Mouse (Mus musculus) forebrain, embryonic 12.5 days (tissue): Measurements from ENCODE around the gene Gm20388. TPM values are rescaled to one million over a fixed set of nuclear protein-coding genes. Genes with fewer than 3 reads are reported as not detected.

Source experiments
- ATAC-seq: fragments of 200-750 bp; cut with Nextera tagmentation; 2 replicates; pipeline ENCODE4 v1.8.0; 2017; ENCODE audit warnings: moderate TSS enrichment; ENCODE audit not compliant: low FRiP score
- H3K27ac ChIP-seq: fragments of 300-500 bp; sonication (generic); 2 replicates; pipeline ENCODE4 v1.5.1; 2016; ENCODE audit warnings: mild to moderate bottlenecking
- H3K27me3 ChIP-seq: fragments of 300-500 bp; sonication (generic); 2 replicates; pipeline ENCODE4 v1.6.1; 2016; ENCODE audit warnings: mild to moderate bottlenecking
- H3K36me3 ChIP-seq: fragments of 300-500 bp; sonication (generic); replicated peaks from 2 replicates; pipeline ENCODE4 v1.6.1; 2016; ENCODE audit warnings: mild to moderate bottlenecking
- H3K4me1 ChIP-seq: fragments of 300-500 bp; sonication (generic); 2 replicates; pipeline ENCODE4 v1.6.1; 2016
- H3K4me2 ChIP-seq: fragments of 300-500 bp; sonication (generic); 2 replicates; pipeline ENCODE4 v1.6.1; 2016; ENCODE audit warnings: mild to moderate bottlenecking, moderate library complexity
- H3K4me3 ChIP-seq: fragments of 300-500 bp; sonication (generic); replicated peaks from 2 replicates; pipeline ENCODE4 v1.5.1; 2016; ENCODE audit warnings: mild to moderate bottlenecking
- H3K9ac ChIP-seq: fragments of 300-500 bp; sonication (generic); 2 replicates; pipeline ENCODE4 v1.6.1; 2016; ENCODE audit warnings: mild to moderate bottlenecking
- H3K9me3 ChIP-seq: fragments of 300-500 bp; sonication (generic); 2 replicates; pipeline ENCODE4 v1.6.1; 2016
- WGBS: fragments of 180-500 bp; shearing (Covaris S2); methylation state at CpG from one replicate; pipeline ENCODE4 v1.1.7; 2016; 5-methylcytosine and 5-hydroxymethylcytosine counted together
- polyA plus RNA-seq: library from polyadenylated mRNA; unstranded; fragments of >200 nt; fragmentation: Nextera tagmentation; extraction: Ambion mirVana; gene quantifications from 2 replicates; pipeline ENCODE4 v1.2.1, GENCODE M21; 2016

Gm20388 gene
- polyA plus RNA-seq, 1 experiment from 2014 or later, result not detected

DNA sequence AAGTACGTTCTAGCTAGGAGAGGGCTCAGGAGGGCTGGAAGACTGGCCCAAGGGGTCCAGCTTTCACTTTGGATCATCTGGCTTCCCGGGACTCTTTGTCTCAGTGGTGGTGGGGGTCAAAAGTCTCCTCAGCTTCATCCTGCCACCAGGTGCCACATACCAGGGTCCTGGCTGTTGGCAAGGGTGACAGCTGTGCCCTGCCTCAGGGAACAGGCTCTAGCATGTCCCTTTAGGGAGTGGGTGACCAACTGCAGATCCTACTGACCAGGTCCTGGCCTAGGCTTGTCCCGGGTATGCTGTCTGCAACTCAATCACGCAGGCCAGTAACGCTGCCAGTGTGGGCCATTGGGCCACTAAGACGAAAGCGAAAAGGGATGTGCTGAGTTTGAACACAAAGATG is 302.0 kb downstream of the Gm20388 start:
- WGBS, result 89% methylated on average over 7 of the region's 7 CpGs
- H3K4me1 ChIP-seq, result peaks cover 49% of the 10 kb centered on the region
- no peak for ATAC-seq
- no peaks in the 10 kb centered on the region for H3K36me3 ChIP-seq
- no peak overlapping the region for H3K27ac ChIP-seq
- H3K9me3 ChIP-seq, result no peaks in the 10 kb centered on the region
- H3K9ac ChIP-seq, result no peak overlapping the region
- H3K27me3 ChIP-seq, result peaks cover 9% of the 10 kb centered on the region; the same call in 1 of the 2 replicates
- H3K4me3 ChIP-seq, result no peak overlapping the region
- no peak overlapping the region for H3K4me2 ChIP-seq

DNA sequence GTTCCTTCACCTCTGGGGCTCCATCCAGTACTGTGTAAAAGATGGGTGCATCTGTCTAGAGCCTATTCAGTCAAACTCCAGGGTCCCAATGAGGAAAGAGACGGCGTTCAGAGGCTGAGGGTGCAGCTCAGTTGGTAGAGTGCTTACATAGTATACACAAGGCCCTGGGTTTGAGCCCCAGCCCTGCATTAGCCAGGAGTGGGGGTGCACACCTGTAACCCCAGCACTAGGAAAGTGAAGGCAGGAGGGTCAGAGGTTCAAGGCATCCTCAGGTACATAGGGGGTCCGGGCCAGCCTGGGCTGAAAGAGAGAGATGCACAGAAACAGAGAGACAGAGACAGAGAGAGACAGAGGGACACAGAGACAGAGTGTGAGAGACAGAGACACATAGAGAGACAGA is 302.6 kb downstream of the Gm20388 start:
- Histone ChIP-seq H3K4me3 (no peak overlapping the region), H3K9me3 (no peaks in the 10 kb centered on the region), H3K27me3 (peaks cover 9% of the 10 kb centered on the region; the same call in 1 of the 2 replicates), H3K27ac (no peak overlapping the region), H3K36me3 (no peaks in the 10 kb centered on the region), H3K9ac (no peak overlapping the region), H3K4me2 (no peak overlapping the region), H3K4me1 (peaks cover 52% of the 10 kb centered on the region)
- WGBS, result 93% methylated on average over 3 of the region's 3 CpGs
- ATAC-seq, result no peak

DNA sequence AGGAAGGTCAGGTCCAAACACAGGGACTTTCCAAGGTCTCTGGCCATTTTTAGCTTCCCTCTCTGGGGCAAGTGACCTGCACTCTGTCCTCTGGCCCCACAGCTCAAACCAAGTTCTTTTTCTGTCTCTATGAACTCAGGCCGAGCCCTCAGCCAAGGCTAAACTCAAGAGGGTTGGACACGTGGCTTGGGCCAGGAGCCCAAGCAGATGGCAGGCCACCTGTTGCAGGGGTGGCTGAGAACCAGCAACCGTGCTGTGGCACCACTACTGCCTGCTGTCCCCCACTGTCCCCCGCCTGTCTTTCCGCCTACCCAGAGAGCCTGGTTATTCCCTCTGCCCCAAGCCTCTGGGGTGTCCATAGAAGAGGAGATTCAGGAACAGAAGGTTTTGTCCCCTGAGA is 303.3 kb downstream of the Gm20388 start:
- Histone ChIP-seq H3K36me3 (no peaks in the 10 kb centered on the region), H3K4me1 (peaks cover 52% of the 10 kb centered on the region), H3K4me2 (no peak overlapping the region), H3K27ac (no peak overlapping the region), H3K27me3 (peaks cover 9% of the 10 kb centered on the region; the same call in 1 of the 2 replicates), H3K4me3 (no peak overlapping the region), H3K9ac (no peak overlapping the region), H3K9me3 (no peaks in the 10 kb centered on the region)
- no peak for ATAC-seq
- WGBS, result 69% methylated on average over 5 of the region's 5 CpGs

DNA sequence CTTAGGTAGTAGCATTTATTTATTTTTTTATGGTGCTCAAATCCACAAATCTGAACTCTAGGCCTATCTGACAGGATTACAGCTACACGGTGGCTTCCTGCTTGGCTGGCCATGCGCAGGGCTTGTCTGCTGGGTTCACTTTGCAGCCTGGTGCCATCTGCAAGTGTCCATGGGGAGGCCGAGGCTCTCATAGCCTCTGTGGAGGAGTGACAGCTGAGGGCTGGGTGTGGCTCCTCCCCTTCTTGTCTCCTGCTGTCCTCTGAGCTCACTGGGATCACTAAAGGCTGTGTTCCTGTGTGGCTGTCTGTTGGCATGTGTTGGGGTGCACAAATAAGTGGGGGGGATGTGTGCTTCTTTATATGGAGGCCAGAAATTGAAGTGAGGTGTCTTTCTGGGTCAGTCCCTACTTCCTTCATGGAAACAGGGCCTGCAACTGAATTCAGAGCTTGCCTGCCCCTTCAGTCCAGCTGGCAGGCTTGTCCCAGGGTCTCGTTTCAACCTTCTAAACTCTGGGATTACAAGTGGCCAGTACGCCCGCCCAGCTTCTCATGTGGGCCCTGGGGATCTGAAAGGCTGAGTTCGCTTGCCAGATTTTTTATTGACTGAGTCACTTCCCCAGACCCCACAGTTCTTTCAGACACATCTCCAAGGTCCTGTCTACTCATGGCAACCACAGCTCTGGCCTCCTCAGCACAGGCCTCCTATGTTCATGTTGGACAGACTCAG is 304.9 kb downstream of the Gm20388 start:
- no peak for ATAC-seq
- no peak overlapping the region for H3K9ac ChIP-seq
- H3K27ac ChIP-seq, result peak overlapping the region; percentile 51; the same call in 1 of the 2 replicates
- peaks cover 3% of the 10 kb centered on the region; the same call in 1 of the 2 replicates for H3K27me3 ChIP-seq
- H3K4me2 ChIP-seq, result no peak overlapping the region
- H3K4me1 ChIP-seq, result peaks cover 44% of the 10 kb centered on the region
- H3K9me3 ChIP-seq, result no peaks in the 10 kb centered on the region
- H3K4me3 ChIP-seq, result no peak overlapping the region
- no peaks in the 10 kb centered on the region for H3K36me3 ChIP-seq
- 53% methylated on average over 7 of the region's 7 CpGs for WGBS

DNA sequence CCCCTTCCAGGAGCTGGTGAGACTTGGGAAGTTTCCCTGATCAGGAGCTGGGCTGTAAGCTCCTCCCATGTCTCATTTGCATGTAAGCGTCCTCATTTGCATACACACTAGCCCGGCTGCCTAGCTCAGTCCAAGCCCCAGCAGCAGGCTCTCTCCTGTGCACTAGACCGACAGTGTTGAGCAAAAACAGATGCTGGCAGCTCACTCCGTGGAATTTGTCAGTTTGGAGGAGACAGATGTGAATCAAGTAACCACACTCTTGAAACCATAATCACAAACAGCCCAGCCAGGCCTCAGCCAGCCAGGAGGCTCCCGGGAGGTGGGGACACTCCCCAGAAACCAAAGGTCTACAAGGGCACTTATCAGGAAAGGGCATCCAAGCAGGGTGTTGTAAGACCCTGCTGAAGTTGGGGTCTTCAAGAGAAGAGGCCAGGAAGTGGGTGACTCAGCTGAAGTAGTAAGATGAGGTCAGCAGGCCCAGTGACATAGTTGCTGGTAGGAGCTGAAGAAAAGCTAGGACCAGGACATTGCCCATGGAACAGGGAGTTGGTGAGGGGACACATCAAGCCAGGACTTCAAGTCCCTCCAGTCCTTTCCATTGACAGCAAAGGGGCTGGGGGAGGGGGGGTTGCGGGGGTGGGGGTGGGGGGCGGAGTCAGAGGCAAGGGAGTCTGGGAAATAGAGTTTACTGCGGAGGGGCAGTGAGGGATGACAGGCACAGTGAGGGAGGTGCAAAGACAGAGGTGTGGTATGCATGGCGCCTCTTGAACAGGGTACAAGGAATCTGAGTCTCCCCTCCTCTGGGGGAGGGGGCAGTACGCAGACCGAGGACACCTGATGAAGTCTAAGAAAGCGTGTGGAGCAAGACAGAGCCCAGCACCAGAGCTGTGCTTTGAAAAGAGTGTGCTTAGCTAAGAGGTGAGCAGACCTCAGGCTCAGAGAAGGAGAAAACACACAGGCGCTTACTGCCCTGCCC is 306.5 kb downstream of the Gm20388 start:
- Histone ChIP-seq H3K4me3 (no peak overlapping the region), H3K36me3 (no peaks in the 10 kb centered on the region), H3K4me2 (peak overlapping the region; percentile 24; the same call in 1 of the 2 replicates), H3K27me3 (peaks cover 3% of the 10 kb centered on the region; the same call in 1 of the 2 replicates), H3K9me3 (no peaks in the 10 kb centered on the region), H3K27ac (peak overlapping the region; percentile 68), H3K4me1 (peaks cover 31% of the 10 kb centered on the region), H3K9ac (no peak overlapping the region)
- ATAC-seq, result peak; percentile 87
- 15% methylated on average over 13 of the region's 13 CpGs for WGBS

DNA sequence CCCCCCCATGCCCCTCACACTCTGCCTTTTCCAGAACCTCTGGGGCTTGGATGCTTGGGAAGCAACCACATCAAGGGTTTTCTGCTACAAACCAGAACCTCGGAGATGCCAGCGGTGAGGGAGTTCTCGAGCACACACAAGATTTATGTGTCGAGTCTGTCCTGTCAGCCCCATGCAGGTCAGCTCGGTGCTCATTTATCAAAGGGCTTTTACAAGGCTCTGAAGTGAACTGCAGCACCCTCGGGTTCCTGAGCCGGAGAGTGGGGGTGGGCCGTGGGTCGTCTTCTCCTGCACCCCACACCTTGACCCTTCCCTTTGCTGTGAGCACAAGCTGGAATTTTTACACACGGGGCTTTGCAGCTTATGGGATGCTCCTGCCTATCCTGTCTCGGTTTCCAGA is 311.9 kb downstream of the Gm20388 start:
- no peak for ATAC-seq
- Histone ChIP-seq H3K9ac (no peak overlapping the region), H3K4me2 (no peak overlapping the region), H3K4me3 (no peak overlapping the region), H3K27me3 (no peaks in the 10 kb centered on the region), H3K4me1 (peaks cover 47% of the 10 kb centered on the region), H3K9me3 (no peaks in the 10 kb centered on the region), H3K27ac (no peak overlapping the region), H3K36me3 (no peaks in the 10 kb centered on the region)
- 69% methylated on average over 11 of the region's 11 CpGs for WGBS

DNA sequence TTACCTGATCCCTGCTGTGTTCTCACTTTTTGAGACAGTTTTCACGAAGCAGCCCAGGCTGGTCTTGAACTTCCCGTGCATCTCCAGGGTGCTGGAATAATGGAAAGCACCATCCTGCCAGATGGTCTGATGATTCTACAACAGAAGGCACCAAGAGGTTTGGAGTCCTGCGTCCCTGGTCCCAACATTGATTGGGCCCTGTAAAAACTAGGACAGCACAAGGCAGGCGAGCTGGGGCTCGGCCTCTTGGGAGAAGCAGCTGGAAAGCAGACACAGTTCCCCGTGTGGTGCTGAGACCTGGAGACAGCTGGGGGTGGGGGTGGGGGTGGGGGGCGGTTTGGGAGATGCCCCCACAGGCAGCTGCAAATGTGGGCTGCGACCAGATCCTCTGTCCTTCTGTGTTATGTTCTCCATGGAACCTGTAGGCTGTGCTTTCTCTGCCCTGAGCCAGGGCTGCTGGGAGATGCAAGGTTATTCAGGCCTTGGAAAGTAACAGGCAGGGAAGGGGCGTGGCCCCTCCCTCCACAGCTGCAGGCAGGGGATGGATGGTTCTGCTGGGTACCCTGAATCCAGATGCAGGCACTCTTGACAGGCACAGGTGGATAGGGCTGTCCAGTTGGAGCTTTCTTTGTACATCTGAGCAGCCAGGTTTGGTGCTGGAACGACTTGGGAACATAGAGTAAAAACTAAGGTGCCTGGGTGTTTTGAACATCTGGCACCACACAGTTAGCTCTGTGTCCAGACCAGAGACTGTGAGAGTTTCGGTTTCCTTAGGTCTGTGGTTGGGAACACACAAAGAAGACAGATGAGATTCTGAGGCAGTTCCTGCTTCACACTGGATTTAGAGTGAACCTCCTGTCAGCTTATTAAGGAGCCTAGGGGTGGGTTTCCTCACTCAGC is 314.1 kb downstream of the Gm20388 start:
- peak overlapping the region; percentile 26; the same call in 1 of the 2 replicates for H3K9ac ChIP-seq
- no peaks in the 10 kb centered on the region for H3K36me3 ChIP-seq
- H3K4me3 ChIP-seq, result no peak overlapping the region
- H3K27me3 ChIP-seq, result peaks cover 11% of the 10 kb centered on the region
- peaks cover 59% of the 10 kb centered on the region for H3K4me1 ChIP-seq
- ATAC-seq, result no peak
- H3K4me2 ChIP-seq, result no peak overlapping the region
- 48% methylated on average over 10 of the region's 11 CpGs for WGBS
- no peaks in the 10 kb centered on the region for H3K9me3 ChIP-seq
- H3K27ac ChIP-seq, result peak overlapping the region; percentile 69

DNA sequence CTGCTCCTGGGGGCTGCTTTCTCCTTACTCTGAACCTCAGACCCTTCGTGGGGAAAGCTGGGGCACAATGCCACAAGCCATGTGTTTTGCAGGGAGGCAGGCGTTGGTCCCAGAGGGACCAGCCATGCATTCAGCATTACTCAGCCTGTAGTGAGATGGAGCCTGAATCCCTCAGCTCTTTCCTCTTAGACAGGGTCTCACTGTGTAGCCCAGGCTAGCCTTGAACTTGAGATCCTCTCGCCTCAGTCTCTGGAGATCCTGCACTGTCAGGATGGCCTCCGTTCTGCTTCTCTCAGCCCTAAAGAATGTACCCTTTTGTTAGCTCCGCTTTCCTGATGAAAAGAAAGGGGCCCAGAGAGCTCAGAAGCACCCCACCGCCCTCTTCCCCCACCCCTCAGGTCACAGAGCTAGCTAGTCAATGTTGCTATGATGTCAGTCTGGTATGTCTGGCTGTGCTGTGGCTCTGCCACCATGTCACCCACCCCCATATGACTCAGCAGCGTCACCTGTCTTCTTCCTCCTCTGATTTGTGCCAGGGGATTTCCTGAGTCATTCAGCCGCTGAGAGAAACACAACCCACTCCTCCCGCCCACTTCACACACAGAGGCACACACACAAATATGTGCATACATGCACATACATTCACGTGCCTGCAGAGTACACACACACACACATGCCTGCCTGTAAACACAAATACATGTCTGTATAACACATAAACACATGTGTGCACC is 314.9 kb downstream of the Gm20388 start:
- H3K9ac ChIP-seq, result 0 out of 2 replicates have a peak overlapping the region, but pooled peaks have one; percentile 26
- peak overlapping the region; percentile 69 for H3K27ac ChIP-seq
- H3K27me3 ChIP-seq, result peaks cover 20% of the 10 kb centered on the region
- WGBS, result 24% methylated on average over 10 of the region's 10 CpGs
- no peaks in the 10 kb centered on the region for H3K9me3 ChIP-seq
- no peak overlapping the region for H3K4me3 ChIP-seq
- H3K36me3 ChIP-seq, result no peaks in the 10 kb centered on the region
- no peak overlapping the region for H3K4me2 ChIP-seq
- H3K4me1 ChIP-seq, result peaks cover 67% of the 10 kb centered on the region
- no peak; the same call in 1 of the 2 replicates for ATAC-seq

DNA sequence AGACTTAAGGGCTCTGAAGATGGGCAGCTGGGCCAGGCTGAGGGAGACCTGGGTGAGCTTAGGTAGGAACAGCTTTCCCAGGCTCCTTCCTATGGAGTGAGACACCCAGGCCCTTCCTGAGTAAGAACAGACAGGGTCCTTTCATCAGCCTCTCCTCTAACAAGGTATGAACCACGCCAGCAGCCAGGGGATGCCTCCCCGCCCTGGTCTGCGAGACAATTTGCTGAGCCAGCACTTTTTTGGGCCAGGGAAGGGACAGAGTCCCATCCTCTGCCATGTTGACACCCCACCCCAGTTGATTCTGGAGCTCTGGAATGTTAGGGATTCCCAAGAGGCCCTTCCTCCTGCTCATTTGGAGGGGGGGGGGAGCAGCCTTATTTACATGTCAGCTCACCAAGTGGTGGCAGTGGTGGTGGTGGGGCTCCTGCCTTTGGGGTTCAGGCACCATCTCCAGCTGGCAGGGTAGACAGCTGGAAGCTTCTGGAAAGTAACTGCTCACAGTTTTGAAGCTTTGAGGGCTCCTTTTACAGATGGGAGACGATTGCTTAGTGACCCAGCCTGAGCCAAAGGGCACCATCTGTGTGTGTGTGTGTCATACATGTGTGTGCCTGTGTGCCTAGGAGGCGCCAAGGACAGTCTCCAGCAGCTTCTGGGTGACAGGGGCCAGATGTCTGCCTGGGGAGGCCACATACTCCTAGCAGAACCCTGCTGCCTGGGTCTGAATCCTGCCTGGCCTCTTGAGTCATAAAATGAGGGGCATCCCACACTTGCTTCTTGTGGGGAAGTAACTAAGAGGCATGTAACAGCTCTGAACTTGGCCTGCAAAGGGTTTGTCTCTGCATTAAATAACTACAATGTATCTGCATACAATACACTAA is 316.3 kb downstream of the Gm20388 start:
- Histone ChIP-seq H3K4me2 (peak overlapping the region; percentile 96), H3K9ac (no peak overlapping the region; the same call in 1 of the 2 replicates), H3K9me3 (no peaks in the 10 kb centered on the region), H3K4me3 (no peak overlapping the region), H3K4me1 (peaks cover 81% of the 10 kb centered on the region), H3K27me3 (peaks cover 33% of the 10 kb centered on the region), H3K27ac (peak overlapping the region; percentile 77), H3K36me3 (no peaks in the 10 kb centered on the region)
- no peak for ATAC-seq
- WGBS, result 53% methylated on average over 5 of the region's 5 CpGs

DNA sequence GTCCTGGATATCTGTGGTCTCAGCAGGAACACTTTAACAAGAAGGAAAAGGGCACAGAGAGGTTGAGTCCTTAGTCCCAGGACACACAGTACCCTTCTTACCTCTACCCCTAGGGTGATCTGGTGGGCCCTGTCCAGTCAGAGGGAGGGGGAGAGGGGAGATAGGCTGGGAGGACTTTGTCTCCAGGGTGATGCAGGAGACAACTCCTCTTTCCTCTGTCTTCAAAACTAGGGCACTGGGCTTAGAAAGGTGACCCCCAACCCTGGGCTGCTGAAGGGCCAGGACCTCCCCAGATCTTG is 316.9 kb downstream of the Gm20388 start:
- no peaks in the 10 kb centered on the region for H3K9me3 ChIP-seq
- peak overlapping the region; percentile 96 for H3K4me2 ChIP-seq
- no peaks in the 10 kb centered on the region for H3K36me3 ChIP-seq
- H3K4me3 ChIP-seq, result peak overlapping the region; percentile 67
- peaks cover 38% of the 10 kb centered on the region for H3K27me3 ChIP-seq
- H3K4me1 ChIP-seq, result peaks cover 83% of the 10 kb centered on the region
- ATAC-seq, result peak; percentile 15
- H3K27ac ChIP-seq, result peak overlapping the region; percentile 77
- H3K9ac ChIP-seq, result peak overlapping the region; percentile 71; the same call in 1 of the 2 replicates
